Mouse (Mus musculus) cerebellum, adult 11 months (tissue): ENCODE data around the gene Fnip2.
"Not testable (repeated sequence)": the region's sequence is repeated elsewhere in the genome, so short reads cannot be mapped to it uniquely, and the experiment has no call there.

Experiments used
- DNase-seq: peaks from one replicate; pipeline ENCODE4 v3.0.0; 2022

Fnip2 gene

GRCm38 (mm10) chr3:79474911-79475310 lies 92.7 kb downstream of the Fnip2 start:
- no peak for DNase-seq

GRCm38 (mm10) chr3:79472362-79472761 lies 95.2 kb downstream of the Fnip2 start:
- DNase-seq, result no peak

- no peak for DNase-seq
Observed at GRCm38 (mm10) chr3:79469440-79469839, 98.2 kb downstream of the Fnip2 start.

- DNase-seq, result no peak
Observed at GRCm38 (mm10) chr3:79458651-79459275, 108.8 kb downstream of the Fnip2 start.

GRCm38 (mm10) chr3:79455761-79456160 lies 111.8 kb downstream of the Fnip2 start:
- no peak for DNase-seq

- no peak for DNase-seq
Observed at GRCm38 (mm10) chr3:79452696-79453263, 114.8 kb downstream of the Fnip2 start.

GRCm38 (mm10) chr3:79449361-79449760 lies 118.2 kb downstream of the Fnip2 start:
- no peak for DNase-seq

GRCm38 (mm10) chr3:79448421-79448820 lies 119.2 kb downstream of the Fnip2 start:
- no peak for DNase-seq

- not testable (repeated sequence) for DNase-seq
Observed at GRCm38 (mm10) chr3:79446648-79447047, 120.9 kb downstream of the Fnip2 start.

GRCm38 (mm10) chr3:79446124-79446523 lies 121.5 kb downstream of the Fnip2 start:
- no peak for DNase-seq

GRCm38 (mm10) chr3:79445041-79445440 lies 122.6 kb downstream of the Fnip2 start:
- no peak for DNase-seq

GRCm38 (mm10) chr3:79443850-79444249 lies 123.7 kb downstream of the Fnip2 start:
- DNase-seq, result no peak

GRCm38 (mm10) chr3:79440976-79441491 lies 126.6 kb downstream of the Fnip2 start:
- DNase-seq, result peak; percentile 70

GRCm38 (mm10) chr3:79438276-79438675 lies 129.3 kb downstream of the Fnip2 start:
- DNase-seq, result no peak

- no peak for DNase-seq
Observed at GRCm38 (mm10) chr3:79436186-79436585, 131.4 kb downstream of the Fnip2 start.

- DNase-seq, result no peak
Observed at GRCm38 (mm10) chr3:79434985-79435384, 132.6 kb downstream of the Fnip2 start.

GRCm38 (mm10) chr3:79434436-79434835 lies 133.2 kb downstream of the Fnip2 start:
- no peak for DNase-seq

- DNase-seq, result no peak
Observed at GRCm38 (mm10) chr3:79433593-79433992, 134.0 kb downstream of the Fnip2 start.

- DNase-seq, result no peak
Observed at GRCm38 (mm10) chr3:79425441-79425840, 142.2 kb downstream of the Fnip2 start.

- DNase-seq, result no peak
Observed at GRCm38 (mm10) chr3:79418921-79419320, 148.7 kb downstream of the Fnip2 start.

- DNase-seq, result no peak
Observed at GRCm38 (mm10) chr3:79416944-79417680, 150.5 kb downstream of the Fnip2 start.

- no peak for DNase-seq
Observed at GRCm38 (mm10) chr3:79415929-79416328, 151.7 kb downstream of the Fnip2 start.

GRCm38 (mm10) chr3:79415081-79415480 lies 152.5 kb downstream of the Fnip2 start:
- no peak for DNase-seq

GRCm38 (mm10) chr3:79413492-79413891 lies 154.1 kb downstream of the Fnip2 start:
- DNase-seq, result no peak
